Mouse (Mus musculus) megakaryocyte, embryonic 14.5 days (primary cell): Measurements from ENCODE around the gene Cish. TPM values are rescaled to one million over a fixed set of nuclear protein-coding genes. Genes with fewer than 3 reads are reported as not detected.

ENCODE experiments used
- H3K27me3 ChIP-seq: replicated peaks from 2 replicates; pipeline ENCODE3; 2012; ENCODE audit warnings: inconsistent platforms
- H3K36me3 ChIP-seq: replicated peaks from 2 replicates; pipeline ENCODE3; 2012; ENCODE audit warnings: low read length, inconsistent platforms, mixed read lengths
- H3K4me1 ChIP-seq: 2 replicates; pipeline ENCODE4 v1.6.1; 2012; ENCODE audit warnings: inconsistent platforms
- H3K4me3 ChIP-seq: replicated peaks from 2 replicates; pipeline ENCODE3; 2012; ENCODE audit warnings: moderate library complexity, mild to moderate bottlenecking, inconsistent platforms
- H3K9me3 ChIP-seq: 2 replicates; pipeline ENCODE4 v1.6.1; 2012; ENCODE audit warnings: inconsistent platforms
- FLI1 ChIP-seq: IDR thresholded peaks from 2 replicates; pipeline ENCODE4 v1.6.1; 2012; ENCODE audit warnings: low read length, inconsistent platforms, mixed read lengths
- GATA1 ChIP-seq: IDR thresholded peaks from 3 replicates; pipeline ENCODE4 v1.6.1; 2012; ENCODE audit warnings: mixed read lengths, low read length, inconsistent platforms, borderline replicate concordance
- polyA plus RNA-seq: library from polyadenylated mRNA; stranded (reverse); fragments of >175 nt; gene quantifications from 2 replicates; pipeline ENCODE4 v1.2.3, GENCODE M21; 2012; ENCODE audit warnings: low replicate concordance; ENCODE audit not compliant: insufficient read depth

Cish gene
- polyA plus RNA-seq, 1 experiment, result 47.7 TPM

DNA sequence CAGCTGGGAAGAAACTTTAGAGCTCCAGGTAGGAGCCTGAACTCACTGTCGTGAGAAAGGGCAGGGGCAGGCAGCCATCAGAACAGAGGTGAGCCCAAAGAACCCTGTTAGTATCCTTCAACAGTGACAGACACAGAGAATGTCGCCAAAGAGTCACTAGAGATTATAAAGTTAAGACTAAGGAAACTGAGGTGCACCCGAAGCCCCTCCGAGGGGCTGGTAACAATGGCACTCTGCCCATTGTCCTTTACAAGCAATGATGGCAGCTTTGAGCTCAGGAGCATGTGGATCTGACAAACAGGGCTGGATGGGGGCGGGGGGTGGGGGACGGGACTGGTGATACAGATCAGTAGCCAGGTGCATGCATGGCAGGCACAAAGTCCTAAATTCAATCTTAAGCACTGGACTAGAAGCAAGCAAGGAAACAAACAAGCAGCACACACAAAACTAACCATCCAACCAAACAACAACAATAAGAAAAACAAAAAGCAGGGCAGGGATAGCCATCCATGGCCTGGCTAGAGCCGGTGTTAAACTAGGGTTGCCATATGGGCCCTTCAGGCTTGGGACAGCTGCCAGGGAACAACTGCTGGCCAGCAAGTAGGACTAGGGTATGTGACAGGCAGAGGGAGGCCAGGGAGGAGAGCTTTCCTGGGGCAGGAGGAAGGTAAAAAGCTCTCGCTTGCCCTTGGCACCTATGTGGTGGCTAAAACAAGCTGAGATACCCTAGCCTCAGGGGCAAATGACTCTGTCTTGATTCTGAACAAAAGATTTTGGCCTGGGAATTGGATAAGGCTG lies 47.5 kb downstream of the Cish start:
- Histone ChIP-seq H3K4me1 (peaks cover 48% of the 10 kb centered on the region), H3K27me3 (peaks cover 30% of the 10 kb centered on the region), H3K36me3 (no peaks in the 10 kb centered on the region), H3K9me3 (no peaks in the 10 kb centered on the region), H3K4me3 (no peak overlapping the region)
- no peak for TF ChIP-seq FLI1
- TF ChIP-seq GATA1, result no peak

DNA sequence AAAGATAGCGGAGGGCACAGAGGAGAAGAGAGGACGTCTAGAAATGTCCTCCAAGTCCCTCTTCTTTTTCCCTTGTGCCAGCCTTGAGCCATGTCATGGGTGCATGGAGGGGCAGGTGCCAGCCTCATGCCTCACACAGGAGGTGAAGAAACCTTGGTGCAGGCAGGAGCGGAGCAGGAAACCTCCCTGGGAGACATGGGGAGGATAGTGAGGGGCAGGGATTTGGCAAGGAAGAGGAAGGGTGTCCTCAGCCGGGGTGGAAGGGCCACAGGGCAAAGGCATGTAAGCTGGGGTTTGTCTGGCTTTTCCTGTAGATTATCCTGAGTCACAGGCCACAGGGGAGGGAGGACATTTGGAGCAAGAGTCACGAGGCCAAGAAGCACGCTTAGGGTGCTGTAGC lies 48.2 kb downstream of the Cish start:
- H3K4me1 ChIP-seq, result peaks cover 48% of the 10 kb centered on the region
- no peak overlapping the region for H3K4me3 ChIP-seq
- no peak for TF ChIP-seq GATA1
- TF ChIP-seq FLI1, result no peak
- H3K36me3 ChIP-seq, result no peaks in the 10 kb centered on the region
- H3K27me3 ChIP-seq, result peaks cover 36% of the 10 kb centered on the region
- no peaks in the 10 kb centered on the region for H3K9me3 ChIP-seq

DNA sequence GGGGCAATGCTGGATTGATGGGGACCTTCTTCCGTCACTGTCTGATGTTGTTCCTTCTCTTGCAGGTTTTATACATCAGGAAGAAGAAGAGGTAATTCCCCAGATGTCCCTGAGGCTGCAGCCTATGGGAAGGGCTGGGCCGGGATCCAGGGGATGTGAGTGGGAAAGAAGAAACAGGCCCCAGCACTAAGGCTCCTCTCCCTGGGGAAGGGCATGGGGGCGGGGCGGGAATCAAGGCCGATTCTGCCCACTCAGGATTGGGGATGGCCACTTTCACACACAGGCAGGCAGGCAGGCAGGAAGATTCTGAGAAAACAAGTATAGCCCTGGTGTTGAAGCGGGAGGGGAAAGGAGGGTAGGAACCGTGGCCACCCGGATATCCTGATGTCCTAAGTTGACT lies 50.3 kb downstream of the Cish start:
- Histone ChIP-seq H3K27me3 (peaks cover 44% of the 10 kb centered on the region), H3K36me3 (no peaks in the 10 kb centered on the region), H3K4me3 (no peak overlapping the region), H3K4me1 (peaks cover 40% of the 10 kb centered on the region), H3K9me3 (no peaks in the 10 kb centered on the region)
- TF ChIP-seq FLI1, result no peak
- TF ChIP-seq GATA1, result no peak

DNA sequence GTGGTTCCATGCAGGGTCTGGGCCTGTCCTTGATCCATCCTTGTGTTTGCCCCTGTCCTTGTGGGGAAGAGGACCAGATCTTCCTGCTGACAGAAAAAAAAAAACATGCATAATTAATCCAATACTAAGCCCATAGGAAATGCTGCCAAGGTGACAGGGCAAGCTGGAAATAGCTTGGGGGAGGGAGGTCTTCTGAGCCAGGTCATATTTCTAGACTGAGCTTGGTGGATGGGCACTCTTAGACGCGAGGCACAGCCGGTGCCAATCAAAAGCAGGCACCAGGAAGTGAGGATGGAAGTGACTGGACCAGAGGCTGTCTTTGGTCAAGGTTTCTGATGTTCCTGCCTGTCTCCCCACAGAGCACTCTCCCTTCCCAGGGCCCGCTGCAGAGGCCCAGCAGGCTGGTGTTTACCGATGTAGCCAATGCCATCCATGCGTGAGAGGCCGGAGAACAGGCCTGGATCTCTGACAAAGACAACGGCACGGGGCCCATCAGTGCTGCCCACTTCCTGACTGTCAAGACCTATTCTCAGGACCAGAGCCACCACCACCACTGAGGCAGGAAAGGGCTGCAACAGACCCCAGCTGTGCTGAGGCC lies 51.9 kb downstream of the Cish start:
- Histone ChIP-seq H3K4me1 (peaks cover 36% of the 10 kb centered on the region), H3K36me3 (no peaks in the 10 kb centered on the region), H3K27me3 (peaks cover 46% of the 10 kb centered on the region), H3K9me3 (no peaks in the 10 kb centered on the region), H3K4me3 (no peak overlapping the region)
- no peak for TF ChIP-seq GATA1
- TF ChIP-seq FLI1, result no peak

DNA sequence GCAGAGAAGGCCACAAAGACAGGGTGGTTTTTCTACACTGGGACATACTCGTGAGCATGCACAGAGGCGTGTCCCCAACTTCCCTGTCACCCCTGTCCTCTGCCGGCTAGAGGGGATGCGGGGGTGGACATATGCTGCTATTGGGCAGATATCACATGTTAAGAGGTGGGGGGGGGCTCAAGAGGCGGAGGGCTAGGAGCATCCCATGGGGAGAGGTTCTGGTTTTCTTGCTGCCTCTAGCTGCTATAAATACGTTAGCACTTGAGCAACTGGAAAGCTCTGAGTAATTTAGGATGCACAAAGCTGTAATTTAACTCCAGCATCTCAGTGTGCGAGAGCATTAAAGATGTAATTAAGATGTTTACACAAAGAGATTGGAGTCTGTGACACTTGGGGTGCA lies 53.5 kb downstream of the Cish start:
- Histone ChIP-seq H3K4me1 (peaks cover 27% of the 10 kb centered on the region), H3K4me3 (no peak overlapping the region), H3K9me3 (no peaks in the 10 kb centered on the region), H3K27me3 (peaks cover 50% of the 10 kb centered on the region), H3K36me3 (no peaks in the 10 kb centered on the region)
- TF ChIP-seq GATA1 (no peak), FLI1 (no peak)

Other genes with a start within 250 kb of the Cish start
- gene Dock3, start 64.1 kb upstream of the Cish start, polyA plus RNA-seq, result 0.09 TPM in 1 of 2 replicates, not detected in the other
- 35.6 and 49.9 TPM in 2 replicates for gene Mapkapk3, start 6.1 kb upstream of the Cish start, polyA plus RNA-seq
- gene Hemk1, start 42.3 kb downstream of the Cish start, polyA plus RNA-seq, result 8.1 TPM in 1 of 2 replicates, not detected in the other
- gene 6430571L13Rik, start 44.6 kb downstream of the Cish start, polyA plus RNA-seq, result not detected in 2 replicates
- not detected in 2 replicates for gene Cacna2d2, start 103.6 kb downstream of the Cish start, polyA plus RNA-seq
- gene Tmem115, start 237.9 kb downstream of the Cish start, polyA plus RNA-seq, result 12.0 and 24.4 TPM in 2 replicates
- gene Cyb561d2, start 246.2 kb downstream of the Cish start, polyA plus RNA-seq, result 4.2 and 18.5 TPM in 2 replicates
- gene Nprl2, start 246.2 kb downstream of the Cish start, polyA plus RNA-seq, result 0.37 TPM in 1 of 2 replicates, not detected in the other